Comparison of ENCODE assay signal across 9 mouse cellular contexts in genomic region chr8:70360769-70361168, GRCm38 (mm10). TPM values are rescaled to one million over a fixed set of nuclear protein-coding genes. Genes with fewer than 3 reads are reported as not detected.
A peak's percentile ranks its signal among the peaks of the same experiment; 100 is the strongest.
DNase-seq lines count a peak whose midpoint lies in the region; ATAC-seq and TF ChIP-seq lines count a peak whose summit lies in the region.
"Had no signal": no experiment of that assay in that cellular context is flagged by ENCODE, and none has a peak within 500 bp of the region (broad histone marks: within the 10 kb centered on the region; RNA-seq: fewer than 3 reads in every experiment).

No protein-coding gene starts in this region.

- H3K9me3 ChIP-seq in limb, embryonic 15.5 days = no peaks in the 10 kb centered on the region
- H3K9me3 ChIP-seq in limb, embryonic 10.5 days (replicated peaks) = no peaks in the 10 kb centered on the region
- H3K9me3 ChIP-seq in midbrain, embryonic 11.5 days (ENCODE audit: control insufficient read depth, low read length) = no peaks in the 10 kb centered on the region

- peak; percentile 56 for DNase-seq in CD4-positive, CD25-positive, alpha-beta regulatory T cell, adult 2 months (ENCODE audit: low read depth, low spot score)
- no peak for DNase-seq in limb, embryonic 10.5 days (ENCODE audit: low spot score)
- DNase-seq in natural killer cell, adult 2 months (ENCODE audit: low spot score in 2 of 2) = peak; percentile 23 to 31
- no peak for DNase-seq in midbrain, embryonic 11.5 days (ENCODE audit: low spot score, missing footprints)
- no peak for DNase-seq in right cerebral cortex, postnatal 36 days (ENCODE audit: low spot score in 2 of 2)

- peaks cover 37% of the 10 kb centered on the region for H3K4me1 ChIP-seq in limb, embryonic 15.5 days
- peaks cover 12% of the 10 kb centered on the region for H3K4me1 ChIP-seq in limb, embryonic 10.5 days
- H3K4me1 ChIP-seq in bone marrow macrophage, adult 2 months (ENCODE audit: control insufficient read depth, insufficient read depth, low read length) = peaks cover 13% of the 10 kb centered on the region
- no peaks in the 10 kb centered on the region for H3K4me1 ChIP-seq in midbrain, embryonic 11.5 days (ENCODE audit: control insufficient read depth, insufficient read depth, low read length)

- WGBS in limb, embryonic 15.5 days = 48% methylated on average over 4 of the region's 4 CpGs
- 49% methylated on average over 4 of the region's 4 CpGs for WGBS in limb, embryonic 10.5 days
- WGBS in midbrain, embryonic 11.5 days = 51% methylated on average over 4 of the region's 4 CpGs

- no peaks in the 10 kb centered on the region for H3K27me3 ChIP-seq in limb, embryonic 15.5 days
- H3K27me3 ChIP-seq in limb, embryonic 10.5 days (ENCODE audit: low read depth, poor library complexity, severe bottlenecking) = peaks cover 24% of the 10 kb centered on the region
- no peaks in the 10 kb centered on the region for H3K27me3 ChIP-seq in midbrain, embryonic 11.5 days (ENCODE audit: control insufficient read depth, insufficient read depth, low read length)

- TF ChIP-seq POLR2A in bone marrow macrophage, adult 2 months (IDR thresholded peaks at IDR 0.05; ENCODE audit: borderline replicate concordance, low read depth, low read length) = no peak

- no peaks in the 10 kb centered on the region for H3K36me3 ChIP-seq in limb, embryonic 15.5 days
- no peaks in the 10 kb centered on the region for H3K36me3 ChIP-seq in limb, embryonic 10.5 days
- H3K36me3 ChIP-seq in midbrain, embryonic 11.5 days (ENCODE audit: control insufficient read depth, insufficient read depth, low read length) = no peaks in the 10 kb centered on the region

- no peak overlapping the region for H3K9ac ChIP-seq in limb, embryonic 15.5 days
- no peak overlapping the region for H3K9ac ChIP-seq in midbrain, embryonic 11.5 days (ENCODE audit: low read length)

- H3K4me3 ChIP-seq in limb, embryonic 15.5 days = no peak overlapping the region
- no peak overlapping the region for H3K4me3 ChIP-seq in limb, embryonic 10.5 days
- H3K4me3 ChIP-seq in bone marrow macrophage, adult 2 months (ENCODE audit: insufficient read depth, low read length) = no peak overlapping the region
- H3K4me3 ChIP-seq in midbrain, embryonic 11.5 days (ENCODE audit: low read depth, low read length) = no peak overlapping the region

- ATAC-seq in CD4-positive, CD25-positive, alpha-beta regulatory T cell, adult 4 months = no peak
- no peak for ATAC-seq in limb, embryonic 15.5 days (ENCODE audit: insufficient number of reproducible peaks, low FRiP score, low TSS enrichment, low read depth)
- ATAC-seq in midbrain, embryonic 11.5 days (ENCODE audit: low FRiP score) = no peak
- ATAC-seq: inflammation-experienced regulatory T-cells, adult 6 months had no signal

- TF ChIP-seq CTCF in bone marrow macrophage, adult 2 months (IDR thresholded peaks at IDR 0.05; ENCODE audit: low read depth, low read length) = peak; percentile 56

- H3K4me2 ChIP-seq in limb, embryonic 15.5 days = no peak overlapping the region
- no peak overlapping the region for H3K4me2 ChIP-seq in midbrain, embryonic 11.5 days

- peak overlapping the region; percentile 43; the same call in 1 of the 2 replicates for H3K27ac ChIP-seq in limb, embryonic 15.5 days
- H3K27ac ChIP-seq in limb, embryonic 10.5 days = no peak overlapping the region
- H3K27ac ChIP-seq in bone marrow macrophage, adult 2 months (ENCODE audit: insufficient read depth, low read depth, low read length) = no peak overlapping the region
- H3K27ac ChIP-seq in midbrain, embryonic 11.5 days (ENCODE audit: low read depth, low read length) = no peak overlapping the region

RNA-seq across cellular contexts. Expression of gene Upf1, which starts 7.7 kb away (rescaled TPM):
- polyA plus RNA-seq in CD4-positive, CD25-positive, alpha-beta regulatory T cell, adult 4 months (2017; shearing (Covaris generic)) = 10 to 100 TPM; 11.4 to 14.5 TPM
- 13.8 and 16.7 TPM in 2 replicates for polyA plus RNA-seq in limb, embryonic 15.5 days (2015; fragmentation: Nextera tagmentation; extraction: Ambion mirVana)
- 25.6 and 26.7 TPM in 2 replicates for polyA plus RNA-seq in limb, embryonic 10.5 days (2016; fragmentation: Nextera tagmentation; extraction: Ambion mirVana)
- 30.6 and 31.6 TPM in 2 replicates for polyA plus RNA-seq in bone marrow macrophage, adult 2 months (2012; ENCODE audit: insufficient read depth, insufficient read length, missing spikeins)
- 19.6 and 19.8 TPM in 2 replicates for polyA plus RNA-seq in midbrain, embryonic 11.5 days (2014; fragmentation: Nextera tagmentation; extraction: Ambion mirVana)

RNA-seq across cellular contexts. Expression of gene Comp, which starts 12.6 kb away (rescaled TPM):
- under 1 TPM in 1 of 2 experiments, not detected in 1; 0.28 TPM for polyA plus RNA-seq in CD4-positive, CD25-positive, alpha-beta regulatory T cell, adult 4 months (2017; shearing (Covaris generic))
- polyA plus RNA-seq in limb, embryonic 15.5 days (2015; fragmentation: Nextera tagmentation; extraction: Ambion mirVana) = 101 and 104 TPM in 2 replicates
- polyA plus RNA-seq in limb, embryonic 10.5 days (2016; fragmentation: Nextera tagmentation; extraction: Ambion mirVana) = 0.08 and 0.35 TPM in 2 replicates
- 1.1 and 1.2 TPM in 2 replicates for polyA plus RNA-seq in bone marrow macrophage, adult 2 months (2012; ENCODE audit: insufficient read depth, insufficient read length, missing spikeins)
- 0.21 TPM in 1 of 2 replicates, not detected in the other for polyA plus RNA-seq in midbrain, embryonic 11.5 days (2014; fragmentation: Nextera tagmentation; extraction: Ambion mirVana)

RNA-seq across cellular contexts. Expression of gene Gdf1, which starts 31.2 kb away (rescaled TPM):
- under 1 TPM in 1 of 2 experiments, not detected in 1; 0.71 TPM for polyA plus RNA-seq in CD4-positive, CD25-positive, alpha-beta regulatory T cell, adult 4 months (2017; shearing (Covaris generic))
- polyA plus RNA-seq in limb, embryonic 15.5 days (2015; fragmentation: Nextera tagmentation; extraction: Ambion mirVana) = 2.9 and 4.1 TPM in 2 replicates
- 7.9 and 13.8 TPM in 2 replicates for polyA plus RNA-seq in limb, embryonic 10.5 days (2016; fragmentation: Nextera tagmentation; extraction: Ambion mirVana)
- not detected in 2 replicates for polyA plus RNA-seq in bone marrow macrophage, adult 2 months (2012; ENCODE audit: insufficient read depth, insufficient read length, missing spikeins)
- polyA plus RNA-seq in midbrain, embryonic 11.5 days (2014; fragmentation: Nextera tagmentation; extraction: Ambion mirVana) = 0.43 and 1.3 TPM in 2 replicates

RNA-seq across cellular contexts. Expression of gene Cers1, which starts 45.2 kb away (rescaled TPM):
- not detected for polyA plus RNA-seq in CD4-positive, CD25-positive, alpha-beta regulatory T cell, adult 4 months (2017; shearing (Covaris generic))
- 8.8 and 9.6 TPM in 2 replicates for polyA plus RNA-seq in limb, embryonic 15.5 days (2015; fragmentation: Nextera tagmentation; extraction: Ambion mirVana)
- polyA plus RNA-seq in limb, embryonic 10.5 days (2016; fragmentation: Nextera tagmentation; extraction: Ambion mirVana) = 3.2 and 4.6 TPM in 2 replicates
- not detected in 2 replicates for polyA plus RNA-seq in bone marrow macrophage, adult 2 months (2012; ENCODE audit: insufficient read depth, insufficient read length, missing spikeins)
- polyA plus RNA-seq in midbrain, embryonic 11.5 days (2014; fragmentation: Nextera tagmentation; extraction: Ambion mirVana) = 5.5 and 7.0 TPM in 2 replicates
- polyA plus RNA-seq: inflammation-experienced regulatory T-cells, adult 6 months had no signal

RNA-seq across cellular contexts. Expression of gene Cope, which starts 58.5 kb away (rescaled TPM):
- 100 to 1,000 TPM; 321 to 359 TPM for polyA plus RNA-seq in CD4-positive, CD25-positive, alpha-beta regulatory T cell, adult 4 months (2017; shearing (Covaris generic))
- 397 and 441 TPM in 2 replicates for polyA plus RNA-seq in limb, embryonic 15.5 days (2015; fragmentation: Nextera tagmentation; extraction: Ambion mirVana)
- 293 and 321 TPM in 2 replicates for polyA plus RNA-seq in limb, embryonic 10.5 days (2016; fragmentation: Nextera tagmentation; extraction: Ambion mirVana)
- 119 and 139 TPM in 2 replicates for polyA plus RNA-seq in bone marrow macrophage, adult 2 months (2012; ENCODE audit: insufficient read depth, insufficient read length, missing spikeins)
- 230 and 240 TPM in 2 replicates for polyA plus RNA-seq in midbrain, embryonic 11.5 days (2014; fragmentation: Nextera tagmentation; extraction: Ambion mirVana)

Comparison
In these comparisons a context has a peak if more than half of its experiments do, and no peak if none do; other contexts are left out.
1. RNA of gene Comp, which starts 12.6 kb away (polyA plus RNA-seq): 101 to 104 TPM in limb, embryonic 15.5 days; 1.1 to 1.2 TPM in bone marrow macrophage, adult 2 months, 0.08 to 0.35 TPM in limb, embryonic 10.5 days, 0.28 TPM in CD4-positive, CD25-positive, alpha-beta regulatory T cell, adult 4 months and 0.21 TPM in midbrain, embryonic 11.5 days; every median in the first group is over 10 times any median in the second.
2. DNase-seq: peak in CD4-positive, CD25-positive, alpha-beta regulatory T cell, adult 2 months (single experiment) and natural killer cell, adult 2 months (2 of 2); none in limb, embryonic 10.5 days (single experiment), midbrain, embryonic 11.5 days (single experiment) and right cerebral cortex, postnatal 36 days (0 of 2).